Mouse (Mus musculus): Measurements from ENCODE around the gene Gal3st1.
"Not testable (repeated sequence)": the region's sequence is repeated elsewhere in the genome, so short reads cannot be mapped to it uniquely, and the experiment has no call there.

Gal3st1 gene

GRCm38 (mm10) chr11:3983291-3983862 lies at the start of gene Gal3st1:
Gene Gal3st1, plus strand, starts transcription at chr11:3983636.
- no peak for DNase-seq (ENCODE audit: low spot score in 2 of 2)

- DNase-seq (ENCODE audit: low spot score in 2 of 2), result peak in 1 of 2 experiments; percentile 5
Observed at GRCm38 (mm10) chr11:3933756-3934285, 49.6 kb upstream of the Gal3st1 start.

GRCm38 (mm10) chr11:3935135-3935534 lies 48.3 kb upstream of the Gal3st1 start:
- DNase-seq (ENCODE audit: low spot score in 2 of 2), result peak in 1 of 2 experiments; percentile 4

GRCm38 (mm10) chr11:3936318-3936717 lies 47.1 kb upstream of the Gal3st1 start:
- no peak for DNase-seq (ENCODE audit: low spot score in 2 of 2)

- DNase-seq (ENCODE audit: low spot score in 2 of 2), result peak in 1 of 2 experiments; percentile 6
Observed at GRCm38 (mm10) chr11:3937321-3937874, 46.0 kb upstream of the Gal3st1 start.

GRCm38 (mm10) chr11:3941371-3941770 lies 42.1 kb upstream of the Gal3st1 start:
- DNase-seq (ENCODE audit: low spot score in 2 of 2), result peak in 1 of 2 experiments; percentile 1

- DNase-seq (ENCODE audit: low spot score in 2 of 2), result peak in 1 of 2 experiments; percentile 0
Observed at GRCm38 (mm10) chr11:3946386-3946785, 37.0 kb upstream of the Gal3st1 start.

- not testable (repeated sequence) for DNase-seq (ENCODE audit: low spot score in 2 of 2)
Observed at GRCm38 (mm10) chr11:3954876-3955275, 28.6 kb upstream of the Gal3st1 start.

GRCm38 (mm10) chr11:3955371-3955770 lies 28.1 kb upstream of the Gal3st1 start:
- DNase-seq (ENCODE audit: low spot score in 2 of 2), result peak in 1 of 2 experiments; percentile 2

- peak in 1 of 2 experiments; percentile 4 for DNase-seq (ENCODE audit: low spot score in 2 of 2)
Observed at GRCm38 (mm10) chr11:3960901-3961300, 22.5 kb upstream of the Gal3st1 start.

- DNase-seq (ENCODE audit: low spot score in 2 of 2), result peak in 1 of 2 experiments; percentile 2
Observed at GRCm38 (mm10) chr11:3961761-3962160, 21.7 kb upstream of the Gal3st1 start.

- peak in 1 of 2 experiments; percentile 38 for DNase-seq (ENCODE audit: low spot score in 2 of 2)
Observed at GRCm38 (mm10) chr11:3963155-3963554, 20.3 kb upstream of the Gal3st1 start.

GRCm38 (mm10) chr11:3963610-3964415 lies 19.6 kb upstream of the Gal3st1 start, which contains the start of gene Pes1:
Gene Pes1, plus strand, starts transcription at chr11:3963975.
- DNase-seq (ENCODE audit: low spot score in 2 of 2), result peak; percentile 66 to 76

GRCm38 (mm10) chr11:3964416-3965172 lies 18.8 kb upstream of the Gal3st1 start:
- DNase-seq (ENCODE audit: low spot score in 2 of 2), result peak in 1 of 2 experiments; percentile 10

- DNase-seq (ENCODE audit: low spot score in 2 of 2), result no peak
Observed at GRCm38 (mm10) chr11:3969837-3970236, 13.6 kb upstream of the Gal3st1 start.

- no peak for DNase-seq (ENCODE audit: low spot score in 2 of 2)
Observed at GRCm38 (mm10) chr11:3970361-3970760, 13.1 kb upstream of the Gal3st1 start.

- no peak for DNase-seq (ENCODE audit: low spot score in 2 of 2)
Observed at GRCm38 (mm10) chr11:3973081-3973480, 10.4 kb upstream of the Gal3st1 start.

GRCm38 (mm10) chr11:3974311-3974710 lies 9.1 kb upstream of the Gal3st1 start:
- DNase-seq (ENCODE audit: low spot score in 2 of 2), result no peak

- no peak for DNase-seq (ENCODE audit: low spot score in 2 of 2)
Observed at GRCm38 (mm10) chr11:3976678-3977077, 6.8 kb upstream of the Gal3st1 start, which contains the start of gene 4930556J24Rik. Gene 4930556J24Rik, minus strand, starts transcription at chr11:3976778.

GRCm38 (mm10) chr11:3978421-3978820 lies 5.0 kb upstream of the Gal3st1 start:
- DNase-seq (ENCODE audit: low spot score in 2 of 2), result no peak

- no peak for DNase-seq (ENCODE audit: low spot score in 2 of 2)
Observed at GRCm38 (mm10) chr11:3981536-3981935, 1.9 kb upstream of the Gal3st1 start.

Data from spleen, postnatal 10 days (tissue).